Mouse (Mus musculus) thymus, postnatal 14 days (tissue): ENCODE measurements around the gene Olfr554.
"Not testable (repeated sequence)": the region's sequence is repeated elsewhere in the genome, so short reads cannot be mapped to it uniquely, and the experiment has no call there.

Experiments used
- DNase-seq: peaks from one replicate; pipeline ENCODE4 v3.0.0; 2021

Gene Olfr554

DNA sequence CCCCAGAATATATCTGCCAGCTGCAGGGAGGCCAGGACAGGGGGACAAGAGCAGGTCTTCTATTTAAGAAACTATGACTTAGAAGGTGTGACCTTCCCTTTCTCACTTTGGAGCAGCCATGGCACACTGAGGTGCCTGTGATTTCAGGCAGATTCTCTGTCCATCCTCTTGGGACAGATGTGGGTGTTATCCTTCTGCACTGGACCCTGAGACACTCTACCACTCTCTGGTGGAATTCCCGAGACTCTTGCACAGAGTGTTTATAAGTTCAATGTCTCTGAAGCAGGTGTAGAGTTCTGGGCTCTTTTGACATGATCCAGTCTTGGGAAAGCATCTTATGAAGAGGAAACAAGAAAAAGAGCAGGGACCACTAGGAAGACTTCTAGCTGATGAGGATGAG lies at the start of gene Olfr554:
Gene Olfr554, plus strand, starts transcription at position 301 of the 400 bp plus-strand sequence.
- DNase-seq: no peak

DNA sequence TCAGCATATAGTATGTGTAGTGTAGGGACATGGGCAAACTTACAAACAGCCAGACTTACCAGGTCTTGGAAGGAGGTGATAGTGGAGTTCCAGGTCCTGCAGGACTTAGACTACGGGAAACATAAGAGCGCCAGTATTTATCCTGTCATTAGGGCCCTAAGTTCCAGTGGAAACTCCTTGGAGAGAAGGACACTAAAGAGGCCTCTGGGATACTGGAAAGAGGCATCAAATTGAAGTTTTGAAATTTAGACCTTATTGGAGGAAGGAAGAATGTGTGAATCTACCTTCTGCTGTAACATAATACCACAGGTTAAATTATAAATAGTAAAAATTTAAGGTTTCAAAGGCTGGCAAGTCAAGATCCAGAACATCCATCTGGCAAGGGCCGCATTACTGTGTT lies 46.4 kb upstream of the Olfr554 start, which contains the start of gene Olfr551:
Gene Olfr551, minus strand, starts transcription at position 101 of the 400 bp plus-strand sequence.
- no peak for DNase-seq

DNA sequence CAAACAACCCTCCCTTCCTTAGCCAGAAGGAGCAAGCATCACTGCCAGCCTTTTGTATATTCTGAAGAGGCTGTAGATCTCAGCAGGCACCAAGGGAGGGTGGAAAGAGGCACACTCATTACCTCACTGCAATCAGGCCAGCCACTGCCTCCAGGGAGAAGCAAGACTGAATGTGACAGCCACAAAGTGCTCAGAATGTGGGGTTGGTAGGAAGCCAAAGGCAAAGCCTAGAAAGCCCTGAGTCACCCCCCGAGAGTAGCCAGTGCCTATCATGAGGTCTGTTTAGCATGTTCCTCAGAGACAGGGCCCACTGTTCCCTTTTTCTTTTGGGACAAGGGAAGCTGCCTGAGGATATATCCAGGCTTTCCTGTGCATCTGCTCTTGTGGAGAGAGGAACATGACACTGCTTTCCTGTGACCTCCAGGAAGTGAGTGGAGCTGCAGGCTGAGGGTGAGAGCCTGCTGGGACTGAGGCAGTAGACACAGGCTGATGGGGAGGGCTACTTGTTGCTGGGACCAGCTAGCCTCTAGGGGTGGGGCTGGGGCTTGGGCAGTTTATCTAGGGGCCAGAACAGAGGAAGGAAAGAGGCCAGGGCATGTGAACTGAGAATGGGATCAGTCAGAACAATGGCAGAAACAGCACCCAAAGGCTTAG lies 40.7 kb upstream of the Olfr554 start, which contains the start of gene Olfr552:
Gene Olfr552, plus strand, starts transcription at position 393 of the 654 bp plus-strand sequence.
- DNase-seq: no peak

DNA sequence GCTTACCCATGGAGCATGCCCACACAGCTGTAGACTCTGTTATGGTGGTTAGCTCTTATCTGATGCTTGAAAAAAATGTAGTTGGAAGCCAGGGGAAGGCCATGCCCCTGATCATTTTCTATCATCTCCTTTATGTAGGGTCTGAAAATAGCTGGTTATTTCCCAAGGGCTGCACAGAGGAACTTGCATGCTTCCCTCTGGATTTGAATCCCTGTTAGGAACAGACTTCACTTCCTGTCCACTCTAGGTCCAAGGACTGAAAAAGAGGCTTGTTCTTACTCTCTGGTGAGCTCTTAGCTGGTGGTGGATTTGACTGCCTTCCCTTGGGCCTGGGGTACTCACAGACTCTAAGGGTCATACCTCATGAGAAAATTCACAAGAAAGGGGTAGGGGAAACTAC lies 20.1 kb upstream of the Olfr554 start, which contains the start of gene Olfr553:
Gene Olfr553, minus strand, starts transcription at position 101 of the 400 bp plus-strand sequence.
- DNase-seq: no peak

DNA sequence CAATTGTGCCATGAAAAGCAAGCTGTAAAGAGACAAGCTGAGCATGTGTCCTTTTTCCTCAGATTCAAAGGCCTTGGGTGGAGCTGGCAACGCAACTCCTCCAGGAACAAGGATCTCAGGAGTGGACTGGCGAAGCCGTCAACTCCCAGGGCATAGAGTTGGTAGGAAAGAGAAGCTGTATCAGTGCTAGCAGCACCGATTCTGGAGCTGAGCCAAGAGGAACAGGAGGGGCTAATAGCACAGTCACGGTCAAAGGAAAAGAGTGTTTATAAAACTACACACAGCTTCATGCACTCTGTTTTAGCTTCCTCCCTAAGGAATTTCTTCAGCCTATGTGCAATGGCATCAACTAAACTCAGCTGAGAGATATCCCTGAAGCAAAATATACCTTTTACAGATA lies 18.6 kb upstream of the Olfr554 start:
- no peak for DNase-seq

DNA sequence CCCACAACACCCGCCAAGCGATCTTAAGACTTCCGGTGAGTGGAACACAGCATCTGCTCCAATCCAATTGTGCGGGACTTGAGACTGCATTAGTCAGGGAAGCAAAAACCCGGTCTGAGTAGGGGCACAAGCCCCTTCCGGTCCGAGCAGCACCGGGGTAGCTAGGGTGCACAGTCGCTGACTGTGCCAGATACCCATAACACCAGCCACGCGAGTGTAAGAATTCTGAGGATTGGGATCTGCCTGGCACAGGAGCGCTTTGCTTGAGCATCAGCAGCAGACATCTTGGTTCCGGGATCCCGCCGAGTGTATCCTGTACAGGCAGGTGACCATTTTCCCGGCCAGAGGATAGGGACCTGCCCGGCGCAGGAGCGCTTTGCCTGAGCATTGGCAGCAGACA lies 17.9 kb upstream of the Olfr554 start:
- DNase-seq: not testable (repeated sequence)

DNA sequence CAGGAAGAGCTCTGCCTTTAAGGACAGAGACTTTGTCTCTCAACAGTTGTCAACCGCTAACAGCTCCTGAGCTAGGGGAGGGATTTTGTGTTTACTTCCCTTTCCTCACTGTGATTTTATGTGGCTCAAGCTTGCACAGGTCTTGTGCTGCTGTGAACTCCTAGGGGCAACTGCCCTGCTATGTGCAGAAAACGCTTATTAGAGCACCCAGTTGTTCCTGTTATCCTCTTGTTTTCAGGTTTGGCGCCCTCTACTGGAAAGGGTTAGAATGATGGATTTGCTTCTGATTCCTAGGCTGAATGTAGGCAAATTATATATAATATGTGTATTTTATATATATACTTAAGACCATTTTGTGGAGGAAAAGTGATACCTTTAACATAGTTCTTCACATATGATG lies 1.6 kb upstream of the Olfr554 start:
- DNase-seq: peak; percentile 64

DNA sequence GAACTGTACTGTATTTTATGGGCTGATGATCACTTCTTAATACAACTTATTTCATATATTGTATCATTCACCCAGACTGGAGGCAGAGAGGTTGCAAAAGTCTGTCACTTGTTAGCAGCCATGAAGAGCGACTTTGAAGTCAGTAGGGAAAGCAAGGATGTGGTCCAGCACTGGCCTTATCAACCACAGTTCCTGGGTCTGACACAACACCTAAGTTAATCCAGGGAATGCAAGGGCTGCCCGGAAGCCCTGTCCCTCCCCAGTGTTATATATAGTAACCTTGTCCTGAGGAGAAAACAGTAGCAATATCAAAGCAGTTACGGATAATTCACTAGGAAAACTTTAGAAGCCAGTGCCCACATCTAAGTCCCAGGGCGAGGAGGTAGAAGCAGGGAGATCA lies 6.7 kb downstream of the Olfr554 start:
- not testable (repeated sequence) for DNase-seq

DNA sequence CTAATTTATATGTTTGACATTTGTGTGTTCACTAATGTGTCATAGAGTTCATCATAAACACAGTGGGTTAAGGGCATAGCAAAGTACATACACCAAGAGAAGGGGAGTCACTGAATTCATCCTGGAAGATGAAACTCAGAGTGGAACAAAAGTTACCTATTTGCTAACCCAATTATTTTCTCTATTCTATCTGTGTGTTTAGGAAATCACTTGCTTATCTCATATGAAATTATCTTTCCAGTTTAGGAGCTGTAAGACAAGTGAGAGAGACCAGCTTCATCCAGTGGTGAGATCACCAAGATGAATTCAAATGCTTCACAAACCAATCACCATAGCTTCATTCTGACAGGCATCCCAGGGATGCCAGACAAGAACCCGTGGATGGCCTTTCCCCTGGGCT lies 20.3 kb downstream of the Olfr554 start, which contains the start of gene Olfr555:
Gene Olfr555, plus strand, starts transcription at position 301 of the 400 bp plus-strand sequence.
- DNase-seq: no peak

DNA sequence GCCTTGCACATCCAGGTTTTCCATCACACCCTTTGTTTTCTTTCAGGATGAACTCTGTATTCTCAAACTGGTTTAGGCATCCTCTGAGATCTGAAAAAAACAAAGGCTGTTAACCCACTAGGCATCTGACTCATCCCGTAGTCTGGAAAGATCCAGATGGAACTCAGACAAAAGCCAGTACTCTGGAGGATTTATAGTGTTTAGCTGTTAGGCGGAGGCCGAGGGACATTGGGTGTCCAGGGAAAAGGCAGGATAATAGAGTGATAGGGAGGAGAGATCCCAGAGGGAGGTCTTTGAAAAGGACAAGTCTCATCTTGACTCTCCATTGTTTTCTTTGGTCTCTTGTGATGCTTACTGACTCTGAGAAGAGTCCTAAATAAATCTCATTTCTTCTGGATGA lies 26.4 kb downstream of the Olfr554 start, which contains the start of gene Olfr556:
Gene Olfr556, plus strand, starts transcription at position 301 of the 400 bp plus-strand sequence.
- no peak for DNase-seq

DNA sequence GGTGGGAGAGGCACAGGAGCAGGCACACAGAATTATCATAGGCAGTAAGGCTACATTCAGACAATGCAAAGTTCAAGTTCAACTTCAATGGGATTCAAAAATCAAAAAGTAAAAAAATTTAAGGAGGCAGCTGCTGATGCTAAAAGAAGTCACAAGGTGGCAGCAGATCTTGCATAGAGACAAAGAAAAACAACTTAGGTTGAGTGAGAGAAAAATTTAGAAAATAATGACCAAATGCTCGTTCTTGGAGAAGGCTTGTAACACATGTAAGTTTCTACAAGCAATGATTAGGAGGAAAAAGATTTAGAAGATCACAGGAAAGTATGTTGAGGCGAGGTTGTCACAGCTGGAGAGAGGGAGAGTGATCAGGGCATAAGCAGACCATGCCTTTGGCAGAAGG lies 27.1 kb downstream of the Olfr554 start:
- DNase-seq: no peak

DNA sequence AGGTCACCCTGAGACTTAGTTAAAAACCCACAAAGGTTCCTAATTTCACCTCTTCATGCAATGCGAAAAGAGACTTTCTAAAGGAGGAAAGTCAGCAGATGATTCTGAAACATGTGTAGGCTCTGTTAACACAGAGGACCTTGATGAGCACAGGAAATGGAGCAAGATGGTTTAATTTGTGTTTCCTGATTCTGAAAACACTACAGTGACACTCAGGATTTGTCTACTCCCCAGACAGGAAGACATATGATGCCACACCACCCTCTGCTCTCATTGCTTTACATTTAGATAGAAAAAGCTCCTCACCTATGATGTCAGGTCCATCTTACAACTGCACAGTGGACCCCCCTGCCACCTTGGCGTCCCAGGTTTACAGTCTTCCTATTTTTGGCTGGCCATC lies 38.0 kb downstream of the Olfr554 start:
- no peak for DNase-seq

DNA sequence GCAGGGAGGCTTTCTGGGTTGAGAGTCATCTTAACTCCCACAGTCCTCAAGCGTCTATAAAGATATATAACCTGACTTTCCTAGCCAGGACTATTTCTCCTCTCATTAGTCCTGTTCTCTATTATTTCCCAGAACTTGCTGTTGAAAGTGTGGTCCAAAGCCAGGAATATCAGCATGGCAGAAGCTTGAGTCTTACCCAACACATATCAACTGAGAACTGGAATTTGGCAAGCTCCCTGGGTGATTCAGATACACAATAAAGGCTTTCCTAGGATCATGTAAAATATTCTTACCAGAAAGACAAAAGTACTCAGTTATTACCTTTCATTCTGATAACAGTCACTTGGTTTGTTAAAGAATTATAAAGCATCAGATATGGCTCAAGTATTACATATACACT lies 43.7 kb downstream of the Olfr554 start:
- DNase-seq: no peak

DNA sequence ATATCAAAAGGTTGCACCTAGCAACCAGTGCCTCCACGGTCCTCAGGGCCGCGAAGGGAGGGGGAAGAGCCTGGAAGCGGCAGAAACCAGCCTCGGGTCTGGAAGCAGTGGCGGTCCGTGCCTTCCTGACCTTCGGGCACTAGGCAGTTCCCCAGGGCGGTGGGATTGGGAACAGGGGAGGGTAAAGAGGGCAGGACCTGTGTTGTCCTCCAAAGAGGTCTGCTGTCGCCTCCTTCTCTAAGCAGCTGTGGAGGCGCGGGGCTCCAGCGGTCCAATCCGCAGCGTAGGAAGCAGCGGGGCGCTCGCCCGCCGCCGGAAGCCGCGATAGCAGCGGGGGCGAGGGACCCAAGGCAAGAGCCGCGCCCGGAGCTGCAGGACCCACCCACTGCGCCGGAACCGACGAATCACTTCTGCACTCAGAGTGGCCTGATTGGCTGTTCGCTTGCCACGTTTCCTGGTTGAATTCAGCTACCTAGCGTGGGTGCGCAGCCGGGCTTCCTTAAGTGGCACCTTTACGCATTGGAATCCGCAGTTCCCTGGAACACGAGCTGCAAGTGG lies 48.8 kb downstream of the Olfr554 start, which contains the start of gene Trim68:
Gene Trim68, minus strand, starts transcription at position 384 of the 558 bp plus-strand sequence.
- peak; percentile 94 for DNase-seq
